Mouse (Mus musculus): ENCODE results near the gene 4930572O03Rik. TPM values are rescaled to one million over a fixed set of nuclear protein-coding genes. Genes with fewer than 3 reads are reported as not detected.

4930572O03Rik gene
- not detected in 2 replicates for polyA plus RNA-seq (2021; fragmentation: Nextera tagmentation)
- long read RNA-seq, experiment 1, result 0 reads
- long read RNA-seq, experiment 2, result 0 reads

DNA sequence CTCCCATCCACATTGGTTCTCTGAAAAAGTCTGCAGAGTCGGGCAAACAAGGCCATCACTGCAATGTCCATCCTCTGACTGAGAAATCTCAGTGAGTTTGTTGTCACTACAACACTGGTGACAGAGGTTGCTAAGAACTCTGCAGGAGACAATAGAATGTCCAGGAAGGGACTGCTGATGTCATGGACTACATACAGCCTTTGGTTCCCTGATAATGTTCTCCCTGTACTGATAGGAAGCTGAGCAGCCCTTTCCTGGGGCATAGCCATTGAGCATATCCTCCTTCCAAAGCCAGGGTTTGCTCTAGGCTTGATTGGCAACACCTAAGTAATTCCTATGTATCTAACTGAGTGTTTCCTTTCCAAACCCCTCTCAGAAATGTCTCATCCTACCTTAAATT lies at the start of gene 4930572O03Rik:
4930572O03Rik (minus strand) TSS at position 101 of the 400 bp plus-strand sequence.

DNA sequence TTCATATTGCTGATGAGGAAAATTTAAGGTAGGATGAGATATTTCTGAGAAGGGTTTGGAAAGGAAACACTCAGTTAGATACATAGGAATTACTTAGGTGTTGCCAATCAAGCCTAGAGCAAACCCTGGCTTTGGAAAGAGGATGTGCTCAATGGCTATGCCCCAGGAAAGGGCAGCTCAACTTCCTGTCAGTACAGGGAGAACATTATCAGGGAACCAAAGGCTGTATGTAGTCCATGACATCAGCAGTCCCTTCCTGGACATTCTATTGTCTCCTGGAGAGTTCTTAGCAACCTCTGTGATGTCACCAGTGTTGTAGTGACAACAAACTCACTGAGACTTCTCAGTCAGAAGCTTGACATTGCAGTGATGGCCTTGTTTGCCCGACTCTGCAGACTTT lies 38.1 kb downstream of the 4930572O03Rik start, which contains the start of gene Speer4d:
Speer4d (plus strand) TSS at position 301 of the 400 bp plus-strand sequence.

Other genes starting within 250 kb of the 4930572O03Rik start
- 0.33 and 0.60 TPM in 2 replicates for gene Gm21149, start 180.5 kb downstream of the 4930572O03Rik start, polyA plus RNA-seq (2021; fragmentation: Nextera tagmentation)
- gene Gm21190, start 127.8 kb downstream of the 4930572O03Rik start, polyA plus RNA-seq (2021; fragmentation: Nextera tagmentation), result not detected in 2 replicates
- gene Gm21083, start 79.7 kb downstream of the 4930572O03Rik start, polyA plus RNA-seq (2021; fragmentation: Nextera tagmentation), result not detected in 2 replicates
- gene Speer4d, start 38.0 kb downstream of the 4930572O03Rik start, polyA plus RNA-seq (2021; fragmentation: Nextera tagmentation), result not detected in 2 replicates
- not detected in 2 replicates for gene Speer4c, start 57.2 kb upstream of the 4930572O03Rik start, polyA plus RNA-seq (2021; fragmentation: Nextera tagmentation)

All from left cerebral cortex, adult 6 months (tissue).